Comparison of ENCODE assay signal across 21 mouse cellular contexts in the genomic region with DNA sequence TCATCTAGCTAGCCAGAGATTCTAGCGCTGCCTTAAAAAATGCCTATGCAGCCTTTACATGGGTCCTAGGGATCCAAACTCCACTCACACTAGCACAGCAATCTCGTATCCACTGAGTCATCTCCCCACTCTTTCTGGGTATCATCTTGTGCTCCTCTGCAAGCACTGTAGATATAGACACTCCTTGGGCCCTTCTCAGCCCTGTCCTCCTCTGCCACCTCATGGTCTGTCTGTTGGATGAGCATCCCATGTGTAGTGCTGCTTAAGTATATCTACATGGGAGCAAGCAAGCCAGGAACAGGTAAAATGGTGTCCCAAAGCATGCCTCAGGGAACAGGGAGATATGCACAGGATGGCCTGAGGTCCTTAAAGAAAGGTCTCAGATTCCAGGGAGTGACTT. TPM values are rescaled to one million over a fixed set of nuclear protein-coding genes. Genes with fewer than 3 reads are reported as not detected.
DNase-seq lines count a peak whose midpoint lies in the region; ATAC-seq and TF ChIP-seq lines count a peak whose summit lies in the region.
"Had no signal": no experiment of that assay in that cellular context is flagged by ENCODE, and none has a peak within 500 bp of the region (broad histone marks: within the 10 kb centered on the region; RNA-seq: fewer than 3 reads in every experiment).

No protein-coding gene starts in this region.

- no peaks in the 10 kb centered on the region for H3K4me1 ChIP-seq in heart, adult 2 months (ENCODE audit: control insufficient read depth, insufficient read depth, low read length)
- peaks cover 8% of the 10 kb centered on the region for H3K4me1 ChIP-seq in heart, embryonic 10.5 days
- H3K4me1 ChIP-seq in midbrain, postnatal 0 days (ENCODE audit: insufficient read depth, low read length) = no peaks in the 10 kb centered on the region
- H3K4me1 ChIP-seq in midbrain, embryonic 11.5 days (ENCODE audit: control insufficient read depth, insufficient read depth, low read length) = no peaks in the 10 kb centered on the region; the same call in 1 of the 2 replicates
- H3K4me1 ChIP-seq in limb, embryonic 10.5 days = no peaks in the 10 kb centered on the region
- H3K4me1 ChIP-seq: embryonic facial prominence, embryonic 15.5 days; midbrain, embryonic 13.5 days had no signal

- DNase-seq in heart, adult 2 months = no peak
- no peak for DNase-seq in heart, embryonic 10.5 days (ENCODE audit: low spot score)
- DNase-seq in kidney, postnatal 4 days = peak; percentile 11 to 14
- DNase-seq in kidney, adult 18-20 months = no peak
- DNase-seq in midbrain, postnatal 0 days (ENCODE audit: low spot score) = peak; percentile 30
- DNase-seq in midbrain, embryonic 11.5 days (ENCODE audit: low spot score, missing footprints) = no peak
- DNase-seq in skeletal muscle tissue, adult 2 months (ENCODE audit: low read depth, low spot score) = peak; percentile 7
- DNase-seq in limb, embryonic 10.5 days (ENCODE audit: low spot score) = no peak
- DNase-seq: cerebellum, adult 9-11 months; lung, embryonic 14.5 days; retina, postnatal 1 day had no signal

- ATAC-seq in midbrain, postnatal 0 days (ENCODE audit: low FRiP score) = no peak
- ATAC-seq in midbrain, embryonic 11.5 days (ENCODE audit: low FRiP score) = no peak
- ATAC-seq: inflammation-experienced regulatory T-cells, adult 6 months; midbrain, embryonic 13.5 days had no signal

- no peaks in the 10 kb centered on the region for H3K79me2 ChIP-seq in heart, adult 2 months (replicated peaks; ENCODE audit: control insufficient read depth, insufficient read depth, low read length)

- H3K27ac ChIP-seq in heart, adult 2 months = no peak overlapping the region
- no peak overlapping the region for H3K27ac ChIP-seq in heart, embryonic 10.5 days
- no peak overlapping the region for H3K27ac ChIP-seq in midbrain, postnatal 0 days (ENCODE audit: low read depth, low read length)
- H3K27ac ChIP-seq in midbrain, embryonic 11.5 days (ENCODE audit: low read depth, low read length) = no peak overlapping the region
- H3K27ac ChIP-seq in limb, embryonic 10.5 days = no peak overlapping the region
- H3K27ac ChIP-seq: embryonic facial prominence, embryonic 15.5 days; midbrain, embryonic 13.5 days had no signal

- intact Hi-C loops in heart, adult 2 months (cut with DNase I) = no loop called here

- TF ChIP-seq POLR2A in heart, adult 2 months (IDR thresholded peaks at IDR 0.05; ENCODE audit: insufficient read depth, low read depth, low read length) = no peak

- H3K36me3 ChIP-seq in heart, adult 2 months (ENCODE audit: control insufficient read depth, insufficient read depth, low read length) = no peaks in the 10 kb centered on the region
- no peaks in the 10 kb centered on the region for H3K36me3 ChIP-seq in heart, embryonic 10.5 days
- no peaks in the 10 kb centered on the region for H3K36me3 ChIP-seq in midbrain, postnatal 0 days (ENCODE audit: insufficient read depth, low read length)
- no peaks in the 10 kb centered on the region for H3K36me3 ChIP-seq in midbrain, embryonic 11.5 days (ENCODE audit: control insufficient read depth, insufficient read depth, low read length)
- H3K36me3 ChIP-seq in limb, embryonic 10.5 days = no peaks in the 10 kb centered on the region
- H3K36me3 ChIP-seq: embryonic facial prominence, embryonic 15.5 days; G1E; midbrain, embryonic 13.5 days had no signal

- 0 out of 2 replicates have a peak, but pooled peaks have one; percentile 12 for TF ChIP-seq CTCF in heart, adult 2 months (IDR thresholded peaks at IDR 0.05)
- TF ChIP-seq CTCF in midbrain, postnatal 0 days (IDR thresholded peaks at IDR 0.05) = peak; percentile 60

- no peak overlapping the region for H3K9ac ChIP-seq in heart, adult 2 months (ENCODE audit: low read depth, low read length)
- H3K9ac ChIP-seq in midbrain, postnatal 0 days (replicated peaks; ENCODE audit: low read length, poor library complexity, severe bottlenecking) = no peak overlapping the region
- no peak overlapping the region for H3K9ac ChIP-seq in midbrain, embryonic 11.5 days (ENCODE audit: low read length)
- H3K9ac ChIP-seq: embryonic facial prominence, embryonic 15.5 days; lung, embryonic 14.5 days; midbrain, embryonic 13.5 days had no signal

- no peak overlapping the region for H3K4me3 ChIP-seq in heart, adult 2 months
- H3K4me3 ChIP-seq in heart, embryonic 10.5 days = no peak overlapping the region
- no peak overlapping the region for H3K4me3 ChIP-seq in midbrain, postnatal 0 days (ENCODE audit: low read depth, low read length)
- H3K4me3 ChIP-seq in midbrain, embryonic 11.5 days (ENCODE audit: low read depth, low read length) = no peak overlapping the region
- no peak overlapping the region for H3K4me3 ChIP-seq in limb, embryonic 10.5 days
- H3K4me3 ChIP-seq: embryonic facial prominence, embryonic 15.5 days; midbrain, embryonic 13.5 days; myocyte had no signal

- no peaks in the 10 kb centered on the region for H3K9me3 ChIP-seq in heart, embryonic 10.5 days
- H3K9me3 ChIP-seq in midbrain, postnatal 0 days (ENCODE audit: low read length) = no peaks in the 10 kb centered on the region
- no peaks in the 10 kb centered on the region for H3K9me3 ChIP-seq in midbrain, embryonic 11.5 days (ENCODE audit: control insufficient read depth, low read length)
- no peaks in the 10 kb centered on the region for H3K9me3 ChIP-seq in limb, embryonic 10.5 days (replicated peaks)
- H3K9me3 ChIP-seq: embryonic facial prominence, embryonic 15.5 days; G1E; midbrain, embryonic 13.5 days had no signal

- no peaks in the 10 kb centered on the region; the same call in 1 of the 2 replicates for H3K27me3 ChIP-seq in heart, adult 2 months (ENCODE audit: control insufficient read depth, insufficient read depth, low read length)
- H3K27me3 ChIP-seq in heart, embryonic 10.5 days (ENCODE audit: insufficient read depth, poor library complexity, severe bottlenecking) = no peaks in the 10 kb centered on the region
- no peaks in the 10 kb centered on the region for H3K27me3 ChIP-seq in midbrain, postnatal 0 days (ENCODE audit: insufficient read depth, low read length)
- no peaks in the 10 kb centered on the region for H3K27me3 ChIP-seq in midbrain, embryonic 11.5 days (ENCODE audit: control insufficient read depth, insufficient read depth, low read length)
- no peaks in the 10 kb centered on the region for H3K27me3 ChIP-seq in limb, embryonic 10.5 days (ENCODE audit: low read depth, poor library complexity, severe bottlenecking)
- H3K27me3 ChIP-seq: embryonic facial prominence, embryonic 15.5 days; midbrain, embryonic 13.5 days had no signal

- H3K4me2 ChIP-seq in midbrain, postnatal 0 days (ENCODE audit: low read depth, low read length, poor library complexity, severe bottlenecking) = no peak overlapping the region
- no peak overlapping the region for H3K4me2 ChIP-seq in midbrain, embryonic 11.5 days
- H3K4me2 ChIP-seq: embryonic facial prominence, embryonic 15.5 days; lung, embryonic 14.5 days; midbrain, embryonic 13.5 days had no signal

- 75% methylated on average over 2 of the region's 2 CpGs for whole genome bisulfite sequencing in heart, adult 2 months
- WGBS in heart, embryonic 10.5 days = 72% methylated on average over 2 of the region's 2 CpGs
- WGBS in midbrain, postnatal 0 days = 87% methylated on average over 2 of the region's 2 CpGs
- WGBS in midbrain, embryonic 11.5 days = 84% methylated on average over 2 of the region's 2 CpGs
- 90% methylated on average over 2 of the region's 2 CpGs for WGBS in limb, embryonic 10.5 days

- no peak for TF ChIP-seq EP300 in heart, adult 2 months (IDR thresholded peaks at IDR 0.05; ENCODE audit: insufficient read depth, low read depth, low read length)

RNA-seq across cellular contexts. Expression of a gene that starts 36.4 kb away (rescaled TPM):
- total RNA-seq in heart, adult 2 months (2021) = 1 to 10 TPM; 1.4 to 1.5 TPM
- 1.5 and 2.3 TPM in 2 replicates for polyA plus RNA-seq in heart, adult 2 months (2012; rRNA removed)
- polyA plus RNA-seq in heart, embryonic 10.5 days (2016; fragmentation: Nextera tagmentation; extraction: Ambion mirVana) = 0.08 TPM in 1 of 2 replicates, not detected in the other
- 0.71 and 0.90 TPM in 2 replicates for total RNA-seq in midbrain, postnatal 0 days (2014; rRNA removed)
- polyA plus RNA-seq in midbrain, postnatal 0 days (2015; fragmentation: Nextera tagmentation; extraction: Ambion mirVana) = 0.42 and 0.62 TPM in 2 replicates
- not detected in 2 replicates for polyA plus RNA-seq in midbrain, embryonic 11.5 days (2014; fragmentation: Nextera tagmentation; extraction: Ambion mirVana)
- polyA plus RNA-seq in limb, embryonic 10.5 days (2016; fragmentation: Nextera tagmentation; extraction: Ambion mirVana) = not detected in 2 replicates
- total RNA-seq: hematopoietic stem cell, adult 5-6 weeks; liver, adult 2 months; neutrophil, adult 5-6 weeks had no signal
- polyA plus RNA-seq: forebrain, embryonic 11.5 days; G1E; heart, embryonic 14.5 days; inflammation-experienced regulatory T-cells, adult 6 months; liver, adult 2 months; lung, embryonic 14.5 days; myocyte had no signal

Comparison
In these comparisons a context has a peak if more than half of its experiments do, and no peak if none do; other contexts are left out.
1. DNase-seq: peak in kidney, postnatal 4 days (2 of 2), midbrain, postnatal 0 days (single experiment) and skeletal muscle tissue, adult 2 months (single experiment); none in heart, adult 2 months (0 of 2), heart, embryonic 10.5 days (single experiment), kidney, adult 18-20 months (single experiment), midbrain, embryonic 11.5 days (single experiment) and limb, embryonic 10.5 days (single experiment).